Comparison of ENCODE assay signal across 16 mouse cellular contexts in genomic region chr1:133213901-133214300, GRCm38 (mm10). TPM values are rescaled to one million over a fixed set of nuclear protein-coding genes. Genes with fewer than 3 reads are reported as not detected.
DNase-seq lines count a peak whose midpoint lies in the region; ATAC-seq and TF ChIP-seq lines count a peak whose summit lies in the region.
"Had no signal": no experiment of that assay in that cellular context is flagged by ENCODE, and none has a peak within 500 bp of the region (broad histone marks: within the 10 kb centered on the region; RNA-seq: fewer than 3 reads in every experiment).

No protein-coding gene starts in this region.

- no peak for TF ChIP-seq CTCF in hindbrain, postnatal 0 days (IDR thresholded peaks at IDR 0.05; ENCODE audit: low read depth)
- no peak for TF ChIP-seq CTCF in forebrain, postnatal 0 days (IDR thresholded peaks at IDR 0.05; ENCODE audit: low read depth)

- peaks cover 94% of the 10 kb centered on the region for H3K4me1 ChIP-seq in hindbrain, embryonic 10.5 days (replicated peaks)
- peaks cover 30% of the 10 kb centered on the region for H3K4me1 ChIP-seq in hindbrain, postnatal 0 days (ENCODE audit: insufficient read depth, low read length)
- peaks cover 54% of the 10 kb centered on the region for H3K4me1 ChIP-seq in intestine, embryonic 16.5 days (ENCODE audit: control insufficient read depth, insufficient read depth, low read length)
- H3K4me1 ChIP-seq in forebrain, postnatal 0 days (ENCODE audit: insufficient read depth): peaks cover 4% of the 10 kb centered on the region; the same call in 1 of the 2 replicates

- H3K9me3 ChIP-seq in hindbrain, embryonic 10.5 days: no peaks in the 10 kb centered on the region
- H3K9me3 ChIP-seq in hindbrain, postnatal 0 days (ENCODE audit: low read length): no peaks in the 10 kb centered on the region
- no peaks in the 10 kb centered on the region for H3K9me3 ChIP-seq in intestine, embryonic 16.5 days (ENCODE audit: control insufficient read depth, low read length)
- no peaks in the 10 kb centered on the region for H3K9me3 ChIP-seq in forebrain, postnatal 0 days (ENCODE audit: low read length)
- H3K9me3 ChIP-seq: heart, embryonic 15.5 days; hindbrain, embryonic 12.5 days; limb, embryonic 12.5 days; neural tube, embryonic 13.5 days had no signal

- H3K4me2 ChIP-seq in hindbrain, postnatal 0 days (ENCODE audit: low read depth, low read length): no peak overlapping the region
- peak overlapping the region; percentile 25; the same call in 1 of the 2 replicates for H3K4me2 ChIP-seq in intestine, embryonic 16.5 days (ENCODE audit: low read depth, low read length)
- no peak overlapping the region for H3K4me2 ChIP-seq in forebrain, postnatal 0 days (ENCODE audit: low read depth)
- H3K4me2 ChIP-seq: heart, embryonic 15.5 days; hindbrain, embryonic 12.5 days; limb, embryonic 12.5 days; lung, embryonic 14.5 days; neural tube, embryonic 13.5 days had no signal

- ATAC-seq in hindbrain, postnatal 0 days: no peak
- peak; percentile 87 for ATAC-seq in intestine, embryonic 16.5 days
- no peak for ATAC-seq in megakaryocyte, adult 5-6 weeks (ENCODE audit: poor library complexity, severe bottlenecking)
- ATAC-seq in forebrain, postnatal 0 days: no peak

- 98% methylated on average over 4 of the region's 4 CpGs for WGBS in hindbrain, embryonic 10.5 days
- WGBS in hindbrain, postnatal 0 days: 92% methylated on average over 4 of the region's 4 CpGs
- WGBS in intestine, embryonic 16.5 days: 92% methylated on average over 4 of the region's 4 CpGs
- WGBS in forebrain, postnatal 0 days: 95% methylated on average over 4 of the region's 4 CpGs

- peak overlapping the region; percentile 71 for H3K27ac ChIP-seq in hindbrain, embryonic 10.5 days
- H3K27ac ChIP-seq in hindbrain, postnatal 0 days: no peak overlapping the region
- H3K27ac ChIP-seq in intestine, embryonic 16.5 days (ENCODE audit: low read length): peak overlapping the region; percentile 76
- no peak overlapping the region for H3K27ac ChIP-seq in forebrain, postnatal 0 days (ENCODE audit: low read depth, low read length)
- H3K27ac ChIP-seq: heart, embryonic 15.5 days; hindbrain, embryonic 12.5 days; limb, embryonic 12.5 days; neural tube, embryonic 13.5 days had no signal

- H3K36me3 ChIP-seq in hindbrain, embryonic 10.5 days: no peaks in the 10 kb centered on the region
- H3K36me3 ChIP-seq in hindbrain, postnatal 0 days (ENCODE audit: insufficient read depth, low read length): no peaks in the 10 kb centered on the region
- no peaks in the 10 kb centered on the region for H3K36me3 ChIP-seq in intestine, embryonic 16.5 days (ENCODE audit: control insufficient read depth, insufficient read depth, low read length)
- H3K36me3 ChIP-seq in forebrain, postnatal 0 days (ENCODE audit: insufficient read depth): no peaks in the 10 kb centered on the region
- H3K36me3 ChIP-seq: heart, embryonic 15.5 days; hindbrain, embryonic 12.5 days; limb, embryonic 12.5 days; neural tube, embryonic 13.5 days had no signal

- no peak for DNase-seq in hindbrain, embryonic 10.5 days (ENCODE audit: low spot score)
- DNase-seq in hindbrain, postnatal 0 days (ENCODE audit: low spot score): no peak
- peak; percentile 20 for DNase-seq in 3T3-L1 (ENCODE audit: low read depth, low spot score)
- peak; percentile 57 to 86 for DNase-seq in kidney, postnatal 36 days
- DNase-seq in forebrain, postnatal 0 days: no peak
- DNase-seq: adrenal gland, adult 8-10 months; B cell, adult 2 months; cerebellum, adult 18-20 months; heart, adult 11 months; lung, embryonic 14.5 days had no signal

- H3K4me3 ChIP-seq in hindbrain, embryonic 10.5 days: no peak overlapping the region
- no peak overlapping the region for H3K4me3 ChIP-seq in hindbrain, postnatal 0 days (ENCODE audit: low read length)
- no peak overlapping the region for H3K4me3 ChIP-seq in intestine, embryonic 16.5 days (ENCODE audit: low read length)
- no peak overlapping the region for H3K4me3 ChIP-seq in forebrain, postnatal 0 days (ENCODE audit: low read depth, low read length)
- H3K4me3 ChIP-seq: heart, embryonic 15.5 days; hindbrain, embryonic 12.5 days; limb, embryonic 12.5 days; neural tube, embryonic 13.5 days had no signal

- peaks cover 12% of the 10 kb centered on the region; the same call in 1 of the 2 replicates for H3K27me3 ChIP-seq in hindbrain, embryonic 10.5 days (ENCODE audit: insufficient read depth, poor library complexity, severe bottlenecking)
- H3K27me3 ChIP-seq in hindbrain, postnatal 0 days (ENCODE audit: insufficient read depth, low read length): no peaks in the 10 kb centered on the region
- H3K27me3 ChIP-seq in intestine, embryonic 16.5 days (replicated peaks; ENCODE audit: control insufficient read depth, insufficient read depth, low read length): no peaks in the 10 kb centered on the region
- H3K27me3 ChIP-seq in forebrain, postnatal 0 days (ENCODE audit: insufficient read depth, low read length): no peaks in the 10 kb centered on the region
- H3K27me3 ChIP-seq: heart, embryonic 15.5 days; hindbrain, embryonic 12.5 days; neural tube, embryonic 13.5 days had no signal

- no peak overlapping the region for H3K9ac ChIP-seq in hindbrain, postnatal 0 days (replicated peaks; ENCODE audit: low read length)
- H3K9ac ChIP-seq in intestine, embryonic 16.5 days (ENCODE audit: low read depth, low read length): no peak overlapping the region
- H3K9ac ChIP-seq in forebrain, postnatal 0 days: no peak overlapping the region
- H3K9ac ChIP-seq: heart, embryonic 15.5 days; hindbrain, embryonic 12.5 days; limb, embryonic 12.5 days; lung, embryonic 14.5 days; neural tube, embryonic 13.5 days had no signal

RNA-seq across cellular contexts. Expression of gene Plekha6, which starts 49.9 kb away (rescaled TPM):
- 8.8 and 17.4 TPM in 2 replicates for polyA plus RNA-seq in hindbrain, embryonic 10.5 days (2016; fragmentation: Nextera tagmentation; extraction: Ambion mirVana)
- total RNA-seq in hindbrain, postnatal 0 days (2014; rRNA removed): 41.0 and 44.1 TPM in 2 replicates
- polyA plus RNA-seq in hindbrain, postnatal 0 days (2015; fragmentation: Nextera tagmentation; extraction: Ambion mirVana): 9.7 TPM in 2 replicates
- polyA plus RNA-seq in intestine, embryonic 16.5 days (2015; fragmentation: Nextera tagmentation; extraction: Ambion mirVana): 10.6 and 11.0 TPM in 2 replicates
- 0.11 and 0.21 TPM in 2 replicates for total RNA-seq in megakaryocyte, adult 5-6 weeks (2015)
- total RNA-seq in megakaryocyte, adult 5-6 weeks (2017): 0.15 and 0.33 TPM in 2 replicates
- 23.2 and 28.6 TPM in 2 replicates for total RNA-seq in forebrain, postnatal 0 days (2014; rRNA removed)
- 3.4 and 5.7 TPM in 2 replicates for polyA plus RNA-seq in forebrain, postnatal 0 days (2015; fragmentation: Nextera tagmentation; extraction: Ambion mirVana)

Comparison
In these comparisons a context has a peak if more than half of its experiments do, and no peak if none do; other contexts are left out.
1. H3K27ac ChIP-seq: peak in hindbrain, embryonic 10.5 days (single experiment) and intestine, embryonic 16.5 days (single experiment); none in hindbrain, postnatal 0 days (single experiment) and forebrain, postnatal 0 days (single experiment).
2. DNase-seq: peak in 3T3-L1 (single experiment) and kidney, postnatal 36 days (2 of 2); none in hindbrain, embryonic 10.5 days (single experiment), hindbrain, postnatal 0 days (single experiment) and forebrain, postnatal 0 days (single experiment).